Comparison of ENCODE assay signal across 14 mouse cellular contexts in genomic region chr19:16899716-16900115, GRCm38 (mm10). TPM values are rescaled to one million over a fixed set of nuclear protein-coding genes. Genes with fewer than 3 reads are reported as not detected.
DNase-seq lines count a peak whose midpoint lies in the region; ATAC-seq and TF ChIP-seq lines count a peak whose summit lies in the region.
"Had no signal": no experiment of that assay in that cellular context is flagged by ENCODE, and none has a peak within 500 bp of the region (broad histone marks: within the 10 kb centered on the region; RNA-seq: fewer than 3 reads in every experiment).

No protein-coding gene starts in this region.

- peak; percentile 19 for DNase-seq in right cerebral cortex, postnatal 14 days
- no peak for DNase-seq in right cerebral cortex, adult 18-20 months
- peak; percentile 24 for DNase-seq in R1 (ENCODE audit: low read depth, low spot score)
- no peak for DNase-seq in stomach, postnatal 0 days (ENCODE audit: low spot score)
- DNase-seq in cerebellum, postnatal 36 days, result no peak
- DNase-seq: cerebellum, adult 18-20 months; gastrocnemius, postnatal 25 days; heart, postnatal 4 days; thymus, postnatal 14 days had no signal

- H3K27ac ChIP-seq in intestine, postnatal 0 days (ENCODE audit: low read depth, low read length), result no peak overlapping the region
- H3K27ac ChIP-seq in intestine, embryonic 15.5 days, result no peak overlapping the region
- no peak overlapping the region for H3K27ac ChIP-seq in stomach, postnatal 0 days (replicated peaks)

- no peak for ATAC-seq in intestine, postnatal 0 days
- ATAC-seq in intestine, embryonic 15.5 days, result no peak
- no peak for ATAC-seq in stomach, postnatal 0 days (ENCODE audit: low FRiP score, low TSS enrichment)

- H3K4me3 ChIP-seq in intestine, postnatal 0 days (ENCODE audit: low read depth, low read length), result no peak overlapping the region
- H3K4me3 ChIP-seq in intestine, embryonic 15.5 days (replicated peaks), result no peak overlapping the region
- no peak overlapping the region for H3K4me3 ChIP-seq in stomach, postnatal 0 days (ENCODE audit: low read depth, low read length)
- H3K4me3 ChIP-seq: erythroblast, embryonic 14.5 days had no signal

- no peak for TF ChIP-seq EP300 in stomach, postnatal 0 days (optimal IDR thresholded peaks at IDR 0.05)

- no peaks in the 10 kb centered on the region for H3K27me3 ChIP-seq in intestine, postnatal 0 days (replicated peaks; ENCODE audit: control insufficient read depth, insufficient read depth, low read length)
- H3K27me3 ChIP-seq in intestine, embryonic 15.5 days (replicated peaks), result no peaks in the 10 kb centered on the region
- H3K27me3 ChIP-seq in stomach, postnatal 0 days (ENCODE audit: control insufficient read depth, insufficient read depth, low read length), result no peaks in the 10 kb centered on the region

- no peaks in the 10 kb centered on the region for H3K9me3 ChIP-seq in intestine, postnatal 0 days (ENCODE audit: control insufficient read depth)
- no peaks in the 10 kb centered on the region for H3K9me3 ChIP-seq in intestine, embryonic 15.5 days
- no peaks in the 10 kb centered on the region for H3K9me3 ChIP-seq in stomach, postnatal 0 days (ENCODE audit: control insufficient read depth, low read length)

- no peaks in the 10 kb centered on the region for H3K36me3 ChIP-seq in intestine, postnatal 0 days (ENCODE audit: control insufficient read depth, insufficient read depth)
- H3K36me3 ChIP-seq in intestine, embryonic 15.5 days, result no peaks in the 10 kb centered on the region
- H3K36me3 ChIP-seq in stomach, postnatal 0 days (ENCODE audit: control insufficient read depth, insufficient read depth, low read length), result no peaks in the 10 kb centered on the region

- 47% methylated on average over 10 of the region's 10 CpGs for WGBS in intestine, postnatal 0 days
- 50% methylated on average over 10 of the region's 10 CpGs for WGBS in intestine, embryonic 15.5 days
- WGBS in stomach, postnatal 0 days, result 46% methylated on average over 10 of the region's 10 CpGs

- peak; percentile 36; the same call in 1 of the 2 replicates for TF ChIP-seq CTCF in intestine, postnatal 0 days (IDR thresholded peaks at IDR 0.05; ENCODE audit: low read depth)
- peak; percentile 52 for TF ChIP-seq CTCF in stomach, postnatal 0 days (IDR thresholded peaks at IDR 0.05; ENCODE audit: low read depth)

- H3K4me1 ChIP-seq in intestine, postnatal 0 days (replicated peaks; ENCODE audit: control insufficient read depth, insufficient read depth, low read length), result no peaks in the 10 kb centered on the region
- H3K4me1 ChIP-seq in intestine, embryonic 15.5 days (replicated peaks), result no peaks in the 10 kb centered on the region
- H3K4me1 ChIP-seq in stomach, postnatal 0 days (replicated peaks; ENCODE audit: control insufficient read depth, insufficient read depth), result no peaks in the 10 kb centered on the region

- H3K4me2 ChIP-seq in intestine, postnatal 0 days (replicated peaks; ENCODE audit: low read depth), result no peak overlapping the region
- H3K4me2 ChIP-seq in intestine, embryonic 15.5 days (replicated peaks), result no peak overlapping the region
- H3K4me2 ChIP-seq in stomach, postnatal 0 days (replicated peaks; ENCODE audit: low read depth), result no peak overlapping the region

- H3K9ac ChIP-seq in intestine, postnatal 0 days (ENCODE audit: low read depth, low read length), result no peak overlapping the region
- H3K9ac ChIP-seq in intestine, embryonic 15.5 days, result no peak overlapping the region
- H3K9ac ChIP-seq in stomach, postnatal 0 days (ENCODE audit: low read length), result no peak overlapping the region

RNA-seq across cellular contexts. Expression of gene Foxb2, which starts 26.1 kb away (rescaled TPM):
- not detected in 2 replicates for polyA plus RNA-seq in intestine, postnatal 0 days (2015; fragmentation: Nextera tagmentation; extraction: Ambion mirVana)
- polyA plus RNA-seq in intestine, embryonic 15.5 days (2015; fragmentation: Nextera tagmentation; extraction: Ambion mirVana), result not detected in 2 replicates
- polyA plus RNA-seq in stomach, postnatal 0 days (2015; fragmentation: Nextera tagmentation; extraction: Ambion mirVana), result not detected in 2 replicates
- polyA plus RNA-seq: erythroblast, embryonic 14.5 days; kidney, embryonic 16.5 days; limb, embryonic 11.5 days had no signal

RNA-seq across cellular contexts. Expression of gene Prune2, which starts 56.2 kb away (rescaled TPM):
- 1.1 and 1.4 TPM in 2 replicates for polyA plus RNA-seq in intestine, postnatal 0 days (2015; fragmentation: Nextera tagmentation; extraction: Ambion mirVana)
- 1.8 and 2.3 TPM in 2 replicates for polyA plus RNA-seq in intestine, embryonic 15.5 days (2015; fragmentation: Nextera tagmentation; extraction: Ambion mirVana)
- 1.9 and 2.0 TPM in 2 replicates for polyA plus RNA-seq in stomach, postnatal 0 days (2015; fragmentation: Nextera tagmentation; extraction: Ambion mirVana)
- polyA plus RNA-seq: erythroblast, embryonic 14.5 days had no signal

Comparison
In these comparisons a context has a peak if more than half of its experiments do, and no peak if none do; other contexts are left out.
1. DNase-seq: peak in right cerebral cortex, postnatal 14 days (single experiment) and R1 (single experiment); none in right cerebral cortex, adult 18-20 months (single experiment), stomach, postnatal 0 days (single experiment) and cerebellum, postnatal 36 days (0 of 2).